Mouse (Mus musculus) heart, embryonic 13.5 days (tissue): ENCODE measurements around the gene Tmem190. TPM values are rescaled to one million over a fixed set of nuclear protein-coding genes. Genes with fewer than 3 reads are reported as not detected.
A peak's percentile ranks its signal among the peaks of the same experiment; 100 is the strongest.
"Not testable (repeated sequence)": the region's sequence is repeated elsewhere in the genome, so short reads cannot be mapped to it uniquely, and the experiment has no call there.

Experiments used
- ATAC-seq: fragments of 200-750 bp; cut with Nextera tagmentation; 2 replicates; pipeline ENCODE4 v1.8.0; 2017; ENCODE audit warnings: moderate TSS enrichment; ENCODE audit not compliant: insufficient number of reproducible peaks, low FRiP score, low TSS enrichment; ENCODE audit errors: extremely low read depth
- H3K27ac ChIP-seq: fragments of 300-500 bp; sonication (generic); replicated peaks from 2 replicates; pipeline ENCODE4 v1.5.1; 2015; ENCODE audit warnings: moderate library complexity, mild to moderate bottlenecking, inconsistent platforms
- H3K27me3 ChIP-seq: fragments of 300-500 bp; sonication (generic); replicated peaks from 2 replicates; pipeline ENCODE4 v1.6.1; 2015; ENCODE audit warnings: mild to moderate bottlenecking, inconsistent platforms
- H3K36me3 ChIP-seq: fragments of 300-500 bp; sonication (generic); 2 replicates; pipeline ENCODE4 v1.6.1; 2015; ENCODE audit warnings: mild to moderate bottlenecking, inconsistent platforms
- H3K4me1 ChIP-seq: fragments of 300-500 bp; sonication (generic); 2 replicates; pipeline ENCODE4 v1.6.1; 2015; ENCODE audit warnings: inconsistent platforms
- H3K4me2 ChIP-seq: fragments of 300-500 bp; sonication (generic); 2 replicates; pipeline ENCODE4 v1.6.1; 2015; ENCODE audit warnings: inconsistent platforms, mild to moderate bottlenecking, moderate library complexity
- H3K4me3 ChIP-seq: fragments of 300-500 bp; sonication (generic); 2 replicates; pipeline ENCODE4 v1.5.1; 2015; ENCODE audit warnings: moderate library complexity, mild to moderate bottlenecking, inconsistent platforms
- H3K9ac ChIP-seq: fragments of 300-500 bp; sonication (generic); 2 replicates; pipeline ENCODE4 v1.6.1; 2015; ENCODE audit warnings: inconsistent platforms, mild to moderate bottlenecking, moderate library complexity
- H3K9me3 ChIP-seq: fragments of 300-500 bp; sonication (generic); 2 replicates; pipeline ENCODE4 v1.6.1; 2016; ENCODE audit warnings: inconsistent platforms
- whole genome bisulfite sequencing: fragments of 180-500 bp; shearing (Covaris S2); methylation state at CpG from one replicate; pipeline ENCODE4 v1.1.7; 2015; ENCODE audit warnings: mixed read lengths; 5-methylcytosine and 5-hydroxymethylcytosine counted together
- polyA plus RNA-seq: library from polyadenylated mRNA; unstranded; fragments of >200 nt; fragmentation: Nextera tagmentation; extraction: Ambion mirVana; gene quantifications from 2 replicates; pipeline ENCODE4 v1.2.1, GENCODE M21; 2015

Gene Tmem190
- polyA plus RNA-seq, 1 experiment from 2014 or later, result not detected

- no peaks in the 10 kb centered on the region for H3K9me3 ChIP-seq
- ATAC-seq, result no peak
- no peaks in the 10 kb centered on the region; the same call in 1 of the 2 replicates for H3K27me3 ChIP-seq
- H3K36me3 ChIP-seq, result peaks cover 51% of the 10 kb centered on the region
- H3K9ac ChIP-seq, result peak overlapping the region; percentile 99
- H3K27ac ChIP-seq, result peak overlapping the region; percentile 92
- H3K4me3 ChIP-seq, result peak overlapping the region; percentile 94
- H3K4me1 ChIP-seq, result peaks cover 24% of the 10 kb centered on the region
- H3K4me2 ChIP-seq, result peak overlapping the region; percentile 92
- WGBS, result 35% methylated on average over 4 of the region's 4 CpGs
These were observed 10.9 kb downstream of the Tmem190 start for GRCm38 (mm10) chr7:4793674-4794073.

DNA sequence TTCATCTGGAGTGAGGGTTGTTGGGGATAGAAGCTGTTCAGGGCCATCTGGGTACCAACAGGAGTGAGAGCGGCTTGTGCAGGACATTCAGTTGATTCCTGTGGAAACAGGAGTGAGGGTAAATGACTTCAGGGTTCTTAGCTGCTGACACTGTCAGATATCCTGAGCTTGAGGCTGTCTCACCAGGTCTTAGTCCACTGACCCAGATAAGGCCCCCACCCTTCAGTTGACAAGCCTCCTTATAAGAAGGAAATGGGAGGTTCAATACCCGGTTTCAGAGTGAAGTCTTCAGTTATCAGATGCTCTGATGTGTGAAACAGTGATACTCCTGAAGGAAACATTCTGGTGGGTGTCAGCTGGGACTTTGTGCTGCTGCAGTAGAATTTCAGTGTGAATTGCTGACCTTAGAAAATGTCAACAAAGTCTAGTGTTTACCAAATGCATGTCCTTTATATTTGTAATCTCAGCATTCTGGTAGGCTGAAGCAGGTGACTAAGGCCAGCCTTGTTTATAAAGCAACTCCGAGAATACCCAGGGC lies 12.0 kb downstream of the Tmem190 start:
- no peaks in the 10 kb centered on the region for H3K9me3 ChIP-seq
- 0 out of 2 replicates have a peak overlapping the region, but pooled peaks have one; percentile 94 for H3K4me3 ChIP-seq
- H3K27me3 ChIP-seq, result no peaks in the 10 kb centered on the region; the same call in 1 of the 2 replicates
- peak overlapping the region; percentile 92 for H3K4me2 ChIP-seq
- WGBS, result 69% methylated on average over 3 of the region's 3 CpGs
- H3K4me1 ChIP-seq, result peaks cover 18% of the 10 kb centered on the region
- no peak overlapping the region for H3K27ac ChIP-seq
- H3K9ac ChIP-seq, result peak overlapping the region; percentile 99
- peaks cover 53% of the 10 kb centered on the region for H3K36me3 ChIP-seq
- no peak for ATAC-seq

DNA sequence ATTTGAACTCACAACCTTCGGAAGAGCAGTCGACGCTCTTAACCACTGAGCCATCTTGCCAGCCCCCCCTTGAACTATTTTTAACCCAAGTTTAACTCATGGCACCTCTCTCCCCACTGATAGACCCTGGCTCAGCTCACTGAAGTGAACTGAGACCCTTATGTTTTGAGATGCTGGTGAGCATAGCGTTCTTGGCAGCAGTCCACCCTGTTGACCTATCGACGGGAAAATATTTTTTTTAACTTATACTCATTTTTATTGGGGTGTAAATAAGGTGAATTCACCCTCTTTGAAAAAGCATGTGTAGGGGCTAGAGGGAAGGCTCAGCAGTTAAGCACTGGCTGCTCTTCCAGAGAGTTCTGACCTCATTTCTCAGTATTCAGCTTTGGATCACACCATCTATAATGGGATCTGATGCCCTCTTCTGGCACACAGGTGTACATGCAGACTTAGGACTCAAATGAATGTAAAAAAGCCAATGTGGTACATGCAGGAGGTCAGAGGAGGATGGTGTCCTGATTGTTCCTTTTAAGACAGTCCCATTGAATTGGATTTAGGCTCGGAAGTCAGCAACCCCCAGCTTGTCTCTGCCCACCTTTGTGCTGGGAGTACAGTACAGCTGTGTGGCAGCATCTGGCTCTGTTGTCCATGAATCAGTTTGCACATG lies 13.2 kb downstream of the Tmem190 start:
- Histone ChIP-seq H3K4me2 (no peak overlapping the region), H3K27ac (peak overlapping the region; percentile 28; the same call in 1 of the 2 replicates), H3K36me3 (peaks cover 53% of the 10 kb centered on the region), H3K9ac (no peak overlapping the region), H3K9me3 (no peaks in the 10 kb centered on the region), H3K4me1 (peaks cover 17% of the 10 kb centered on the region), H3K4me3 (0 out of 2 replicates have a peak overlapping the region, but pooled peaks have one; percentile 11), H3K27me3 (no peaks in the 10 kb centered on the region)
- ATAC-seq, result no peak
- WGBS, result 68% methylated on average over 7 of the region's 7 CpGs

- no peak for ATAC-seq
- H3K27ac ChIP-seq, result no peak overlapping the region
- H3K4me2 ChIP-seq, result no peak overlapping the region
- no peaks in the 10 kb centered on the region for H3K9me3 ChIP-seq
- H3K36me3 ChIP-seq, result peaks cover 49% of the 10 kb centered on the region
- no peak overlapping the region for H3K4me3 ChIP-seq
- 0 out of 2 replicates have a peak, but pooled peaks cover 2% of the 10 kb centered on the region for H3K4me1 ChIP-seq
- no peaks in the 10 kb centered on the region for H3K27me3 ChIP-seq
- no peak overlapping the region for H3K9ac ChIP-seq
These were observed 19.5 kb downstream of the Tmem190 start for GRCm38 (mm10) chr7:4802247-4802646.

DNA sequence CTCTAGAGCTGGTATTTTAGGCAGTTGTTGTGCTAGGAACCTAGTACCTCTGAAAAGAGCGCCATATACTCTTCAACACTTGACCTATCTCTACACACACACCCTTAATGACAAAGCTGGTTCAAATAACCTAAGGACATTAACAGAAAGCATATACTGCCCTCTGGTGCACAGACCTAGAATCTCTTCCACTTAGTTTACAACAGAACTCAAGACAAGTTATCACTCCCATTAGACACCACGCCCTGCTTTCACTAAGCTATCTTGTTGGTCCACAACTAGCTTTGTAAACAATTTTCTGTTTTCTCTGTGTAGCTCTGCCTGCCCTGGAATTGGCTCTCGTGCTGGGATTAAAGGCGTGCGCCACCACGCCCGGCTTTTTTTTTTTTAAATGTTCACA lies 24.0 kb downstream of the Tmem190 start:
- ATAC-seq, result no peak
- H3K27ac ChIP-seq, result no peak overlapping the region; the same call in 1 of the 2 replicates
- no peak overlapping the region for H3K4me3 ChIP-seq
- H3K9ac ChIP-seq, result no peak overlapping the region
- no peaks in the 10 kb centered on the region for H3K9me3 ChIP-seq
- 78% methylated on average over 7 of the region's 7 CpGs for WGBS
- peaks cover 67% of the 10 kb centered on the region for H3K36me3 ChIP-seq
- H3K4me2 ChIP-seq, result peak overlapping the region; percentile 3; the same call in 1 of the 2 replicates
- H3K27me3 ChIP-seq, result no peaks in the 10 kb centered on the region
- H3K4me1 ChIP-seq, result peaks cover 34% of the 10 kb centered on the region

GRCm38 (mm10) chr7:4811131-4811530 lies 28.4 kb downstream of the Tmem190 start:
- Histone ChIP-seq H3K36me3 (peaks cover 48% of the 10 kb centered on the region), H3K27ac (peak overlapping the region; percentile 97; the same call in 1 of the 2 replicates), H3K4me2 (peak overlapping the region; percentile 89), H3K4me3 (peak overlapping the region; percentile 95), H3K4me1 (peaks cover 41% of the 10 kb centered on the region), H3K9ac (peak overlapping the region; percentile 99)
- H3K9me3 ChIP-seq, H3K27me3 ChIP-seq, ATAC-seq: not testable (repeated sequence)
- 27% methylated on average over 10 of the region's 10 CpGs for WGBS

DNA sequence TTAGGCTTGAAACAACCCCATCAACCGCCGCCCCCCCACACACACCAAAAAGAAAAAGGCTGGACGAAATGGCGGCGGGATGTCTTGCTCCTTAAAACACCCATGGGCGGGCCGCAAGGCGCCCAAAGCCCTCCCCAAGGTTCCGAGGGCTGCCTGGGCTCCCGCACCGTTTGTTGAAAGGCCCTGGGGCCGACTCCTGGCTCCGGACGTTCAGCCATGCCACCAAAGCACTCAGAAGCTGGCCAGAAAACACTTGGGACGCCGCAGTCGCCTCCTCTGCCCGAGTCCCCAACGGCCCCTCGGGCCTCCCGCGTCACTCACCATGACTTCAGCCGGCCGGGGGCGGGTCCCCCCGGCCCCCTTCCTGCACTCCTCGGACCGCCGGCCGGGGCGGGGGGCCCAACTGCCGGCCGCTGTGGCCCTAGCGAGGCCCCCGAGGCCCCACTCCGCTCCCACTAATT lies 29.1 kb downstream of the Tmem190 start:
- Histone ChIP-seq H3K4me1 (peaks cover 41% of the 10 kb centered on the region), H3K9ac (peak overlapping the region; percentile 99), H3K36me3 (peaks cover 41% of the 10 kb centered on the region), H3K9me3 (no peaks in the 10 kb centered on the region), H3K4me3 (peak overlapping the region; percentile 95), H3K27ac (peak overlapping the region; percentile 97), H3K27me3 (no peaks in the 10 kb centered on the region), H3K4me2 (peak overlapping the region; percentile 89)
- peak; percentile 20 for ATAC-seq
- under 1% methylated on average over 28 of the region's 36 CpGs for WGBS

DNA sequence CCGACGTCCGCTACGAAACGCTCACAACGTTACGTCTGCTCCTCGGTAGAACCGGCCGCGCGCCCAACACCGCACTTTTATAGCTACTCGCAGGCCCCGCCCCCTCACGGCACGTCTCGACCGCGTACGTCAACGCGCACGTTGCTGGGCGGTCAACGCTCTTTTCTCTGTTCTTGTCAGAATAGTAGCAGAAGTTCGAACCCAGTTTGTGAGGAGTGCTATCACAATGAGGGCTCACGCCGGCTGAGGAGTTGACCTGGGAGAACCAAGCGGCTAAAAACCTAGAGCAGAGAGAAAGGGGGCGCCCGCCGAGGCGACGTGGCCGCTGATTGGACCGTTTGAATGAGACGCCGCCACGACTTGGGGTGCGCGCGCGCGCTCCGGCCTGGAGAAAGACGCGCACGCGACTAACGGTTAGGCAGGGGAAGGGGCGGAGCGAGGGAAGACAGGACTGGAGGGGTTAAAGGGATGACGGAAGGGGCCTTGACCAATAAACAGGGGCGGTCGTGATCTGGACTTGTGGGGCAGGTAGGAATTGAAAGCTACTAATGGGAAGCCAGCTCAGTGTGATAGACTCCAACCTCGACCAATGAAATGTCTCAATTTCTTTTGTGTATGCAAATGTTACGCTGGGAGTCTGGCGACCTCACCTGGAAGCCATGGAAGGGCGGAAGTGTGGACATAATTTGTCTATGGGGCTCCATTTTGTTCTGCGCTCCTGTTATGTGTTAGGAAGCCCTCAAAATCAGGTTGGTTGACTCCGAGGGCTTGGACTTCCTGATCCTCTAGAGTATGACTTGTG lies 29.8 kb downstream of the Tmem190 start, which contains the start of gene Ube2s:
Ube2s (minus strand) TSS at position 288 of the 802 bp plus-strand sequence.
- H3K27me3 ChIP-seq, result no peaks in the 10 kb centered on the region
- peak within 1 kb of the TSS; percentile 99 for H3K9ac ChIP-seq
- peak within 1 kb of the TSS; percentile 89 for H3K4me2 ChIP-seq
- peak; percentile 97 for ATAC-seq
- peaks cover 35% of the 10 kb centered on the region for H3K36me3 ChIP-seq
- peak within 1 kb of the TSS; percentile 97 for H3K27ac ChIP-seq
- WGBS, result under 1% methylated on average over 62 of the region's 62 CpGs
- H3K4me1 ChIP-seq, result peaks cover 36% of the 10 kb centered on the region
- no peaks in the 10 kb centered on the region for H3K9me3 ChIP-seq
- peak within 1 kb of the TSS; percentile 95 for H3K4me3 ChIP-seq

- no peak for ATAC-seq
- H3K4me2 ChIP-seq, result peak overlapping the region; percentile 89
- H3K9ac ChIP-seq, result peak overlapping the region; percentile 79
- 19% methylated on average over 8 of the region's 8 CpGs for WGBS
- no peaks in the 10 kb centered on the region for H3K27me3 ChIP-seq
- H3K36me3 ChIP-seq, result peaks cover 30% of the 10 kb centered on the region
- peaks cover 34% of the 10 kb centered on the region for H3K4me1 ChIP-seq
- peak overlapping the region; percentile 95 for H3K4me3 ChIP-seq
- H3K27ac ChIP-seq, result peak overlapping the region; percentile 89
- H3K9me3 ChIP-seq, result no peaks in the 10 kb centered on the region
These were observed 30.5 kb downstream of the Tmem190 start for GRCm38 (mm10) chr7:4813105-4813791.

DNA sequence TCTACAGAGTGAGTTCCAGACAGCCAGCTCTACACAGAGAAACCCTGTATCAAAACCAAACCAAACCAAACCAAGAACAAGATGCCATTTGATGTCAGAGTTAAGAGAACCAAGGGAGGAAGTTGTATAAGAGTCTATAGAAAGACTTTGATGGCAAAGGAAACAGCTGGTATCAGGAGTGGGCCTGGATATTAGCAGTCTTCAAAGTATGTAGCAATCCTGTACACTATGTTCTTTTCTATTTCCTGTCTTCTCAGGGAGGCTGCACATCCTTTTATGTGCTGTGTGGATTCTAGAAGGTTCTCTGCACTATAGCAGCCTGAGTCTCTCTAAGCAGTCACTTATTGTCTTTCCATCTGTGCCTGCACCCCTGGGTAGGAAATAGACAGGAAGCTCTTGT lies 33.8 kb downstream of the Tmem190 start:
- Histone ChIP-seq H3K27ac (no peak overlapping the region), H3K4me2 (no peak overlapping the region), H3K27me3 (no peaks in the 10 kb centered on the region), H3K9ac (no peak overlapping the region), H3K9me3 (no peaks in the 10 kb centered on the region), H3K4me1 (peaks cover 7% of the 10 kb centered on the region), H3K36me3 (no peaks in the 10 kb centered on the region), H3K4me3 (no peak overlapping the region)
- no peak for ATAC-seq

DNA sequence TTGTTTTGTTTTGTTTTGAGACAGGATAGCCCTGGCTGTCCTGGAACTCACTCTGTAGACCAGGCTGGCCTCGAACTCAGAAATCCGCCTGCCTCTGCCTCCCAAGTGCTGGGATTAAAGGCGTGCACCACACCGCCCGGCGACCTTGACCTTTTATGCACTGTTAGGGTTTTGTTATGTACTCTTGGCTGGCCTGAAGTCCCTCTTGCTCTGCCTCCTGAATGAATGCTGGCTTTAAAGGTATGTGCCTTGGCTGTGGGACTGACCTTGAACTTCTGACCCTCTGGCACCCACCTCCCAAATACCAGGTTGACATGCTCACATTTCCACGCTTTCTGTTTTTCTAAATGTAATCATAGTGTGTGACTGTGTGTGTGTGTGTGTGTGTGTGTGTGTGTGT lies 38.2 kb downstream of the Tmem190 start:
- H3K4me1 ChIP-seq, result peaks cover 15% of the 10 kb centered on the region
- ATAC-seq, H3K9ac ChIP-seq, H3K27me3 ChIP-seq, H3K36me3 ChIP-seq, H3K4me3 ChIP-seq, H3K9me3 ChIP-seq, H3K27ac ChIP-seq, H3K4me2 ChIP-seq: not testable (repeated sequence)
- WGBS, result 87% methylated on average over 7 of the region's 7 CpGs
